8 mouse cellular contexts compared by ENCODE assay signal in genomic region chr9:108832390-108833108, GRCm38 (mm10). TPM values are rescaled to one million over a fixed set of nuclear protein-coding genes. Genes with fewer than 3 reads are reported as not detected.
DNase-seq lines count a peak whose midpoint lies in the region; ATAC-seq and TF ChIP-seq lines count a peak whose summit lies in the region.

No protein-coding gene starts in this region.

- H3K9ac ChIP-seq in forebrain, postnatal 0 days = peak overlapping the region; percentile 28; the same call in 1 of the 2 replicates
- no peak overlapping the region for H3K9ac ChIP-seq in lung, embryonic 15.5 days

- peak; percentile 97 for DNase-seq in ES-CJ7 (ENCODE audit: low read depth, low spot score)
- peak; percentile 76 to 84 for DNase-seq in cerebellum, adult 2 months
- peak; percentile 81 for DNase-seq in forebrain, postnatal 0 days
- DNase-seq in heart, postnatal 4 days = peak; percentile 88
- peak; percentile 63 to 72 for DNase-seq in layer of hippocampus, adult 8-10 months (ENCODE audit: low spot score in 2 of 2)
- DNase-seq in testis, postnatal 14 days (ENCODE audit: low spot score) = peak; percentile 91

- peaks cover 86% of the 10 kb centered on the region for H3K36me3 ChIP-seq in forebrain, postnatal 0 days (ENCODE audit: insufficient read depth)
- no peaks in the 10 kb centered on the region for H3K36me3 ChIP-seq in lung, embryonic 15.5 days

- no peak for TF ChIP-seq POLR2A in cerebellum, adult 2 months (IDR thresholded peaks at IDR 0.05; ENCODE audit: borderline replicate concordance, insufficient read depth, low read length)

- H3K4me1 ChIP-seq in cerebellum, adult 2 months (ENCODE audit: control insufficient read depth, insufficient read depth, low read length) = peaks cover 43% of the 10 kb centered on the region
- peaks cover 27% of the 10 kb centered on the region for H3K4me1 ChIP-seq in forebrain, postnatal 0 days (ENCODE audit: insufficient read depth)
- peaks cover 13% of the 10 kb centered on the region for H3K4me1 ChIP-seq in lung, embryonic 15.5 days

- no peak overlapping the region for H3K27ac ChIP-seq in cerebellum, adult 2 months (ENCODE audit: insufficient read depth, low read length)
- no peak overlapping the region for H3K27ac ChIP-seq in forebrain, postnatal 0 days (ENCODE audit: low read depth, low read length)
- H3K27ac ChIP-seq in lung, embryonic 15.5 days = no peak overlapping the region

- no peak overlapping the region for H3K4me3 ChIP-seq in cerebellum, adult 2 months (replicated peaks; ENCODE audit: insufficient read depth, low read depth, low read length)
- peak overlapping the region; percentile 28 for H3K4me3 ChIP-seq in forebrain, postnatal 0 days (ENCODE audit: low read depth, low read length)
- H3K4me3 ChIP-seq in lung, embryonic 15.5 days = peak overlapping the region; percentile 43

- peak overlapping the region; percentile 53 for H3K4me2 ChIP-seq in forebrain, postnatal 0 days (ENCODE audit: low read depth)
- H3K4me2 ChIP-seq in lung, embryonic 15.5 days = peak overlapping the region; percentile 87

- 24% methylated on average over 46 of the region's 46 CpGs for WGBS in cerebellum, adult 2 months
- 8% methylated on average over 46 of the region's 46 CpGs for WGBS in forebrain, postnatal 0 days
- WGBS in lung, embryonic 15.5 days = 5% methylated on average over 33 of the region's 46 CpGs

- no peaks in the 10 kb centered on the region for H3K27me3 ChIP-seq in cerebellum, adult 2 months (ENCODE audit: control insufficient read depth, insufficient read depth, low read length)
- no peaks in the 10 kb centered on the region for H3K27me3 ChIP-seq in forebrain, postnatal 0 days (ENCODE audit: insufficient read depth, low read length)
- H3K27me3 ChIP-seq in lung, embryonic 15.5 days = peaks cover 66% of the 10 kb centered on the region

- TF ChIP-seq CTCF in cerebellum, adult 2 months (IDR thresholded peaks at IDR 0.05; ENCODE audit: borderline replicate concordance, insufficient read depth, low read depth, low read length) = no peak
- TF ChIP-seq CTCF in forebrain, postnatal 0 days (IDR thresholded peaks at IDR 0.05; ENCODE audit: low read depth) = no peak

- peak; percentile 94 for ATAC-seq in forebrain, postnatal 0 days
- ATAC-seq in lung, embryonic 15.5 days (ENCODE audit: borderline replicate concordance, extremely low read depth, low FRiP score, low TSS enrichment) = peak; percentile 99
- ATAC-seq in neutrophil, adult 5-6 weeks (ENCODE audit: extremely low read depth, insufficient number of reproducible peaks, low FRiP score, poor library complexity, severe bottlenecking) = peak; percentile 90

- H3K9me3 ChIP-seq in forebrain, postnatal 0 days (ENCODE audit: low read length) = no peaks in the 10 kb centered on the region
- H3K9me3 ChIP-seq in lung, embryonic 15.5 days = no peaks in the 10 kb centered on the region

RNA-seq across cellular contexts. Expression of gene Celsr3, which starts 6.4 kb away (rescaled TPM):
- polyA plus RNA-seq in cerebellum, adult 2 months (2012; rRNA removed) = 77.1 and 88.3 TPM in 2 replicates
- 43.0 and 52.2 TPM in 2 replicates for total RNA-seq in forebrain, postnatal 0 days (2014; rRNA removed)
- polyA plus RNA-seq in forebrain, postnatal 0 days (2015; fragmentation: Nextera tagmentation; extraction: Ambion mirVana) = 3.9 and 6.8 TPM in 2 replicates
- total RNA-seq in heart, postnatal 4 days (2021) = under 1 TPM; 0.07 TPM
- total RNA-seq in layer of hippocampus, adult 8-10 months (2022) = 10 to 100 TPM; 52.5 to 77.9 (median 69.6) TPM
- 0.14 and 0.15 TPM in 2 replicates for polyA plus RNA-seq in lung, embryonic 15.5 days (2015; fragmentation: Nextera tagmentation; extraction: Ambion mirVana)
- 2.1 and 2.5 TPM in 2 replicates for total RNA-seq in neutrophil, adult 5-6 weeks (2017)

RNA-seq across cellular contexts. Expression of gene Slc26a6, which starts 20.5 kb away (rescaled TPM):
- polyA plus RNA-seq in cerebellum, adult 2 months (2012; rRNA removed) = 22.6 and 28.2 TPM in 2 replicates
- 19.4 and 29.6 TPM in 2 replicates for total RNA-seq in forebrain, postnatal 0 days (2014; rRNA removed)
- polyA plus RNA-seq in forebrain, postnatal 0 days (2015; fragmentation: Nextera tagmentation; extraction: Ambion mirVana) = 15.9 and 18.0 TPM in 2 replicates
- 10 to 100 TPM in 1 of 2 experiments, 1 to 10 TPM in 1; 8.4 to 10.1 TPM for total RNA-seq in heart, postnatal 4 days (2021)
- total RNA-seq in layer of hippocampus, adult 8-10 months (2022) = 10 to 100 TPM; 17.0 to 22.2 (median 20.2) TPM
- polyA plus RNA-seq in lung, embryonic 15.5 days (2015; fragmentation: Nextera tagmentation; extraction: Ambion mirVana) = 7.8 and 10.4 TPM in 2 replicates
- 2.4 and 8.5 TPM in 2 replicates for total RNA-seq in neutrophil, adult 5-6 weeks (2017)

RNA-seq across cellular contexts. Expression of gene Nckipsd, which starts 24.4 kb away (rescaled TPM):
- polyA plus RNA-seq in cerebellum, adult 2 months (2012; rRNA removed) = 73.9 and 76.9 TPM in 2 replicates
- total RNA-seq in forebrain, postnatal 0 days (2014; rRNA removed) = 27.4 and 27.6 TPM in 2 replicates
- 18.6 and 24.5 TPM in 2 replicates for polyA plus RNA-seq in forebrain, postnatal 0 days (2015; fragmentation: Nextera tagmentation; extraction: Ambion mirVana)
- 1 to 10 TPM; 8.1 to 8.2 TPM for total RNA-seq in heart, postnatal 4 days (2021)
- total RNA-seq in layer of hippocampus, adult 8-10 months (2022) = 10 to 100 TPM; 70.0 to 74.4 (median 73.5) TPM
- polyA plus RNA-seq in lung, embryonic 15.5 days (2015; fragmentation: Nextera tagmentation; extraction: Ambion mirVana) = 15.3 and 16.6 TPM in 2 replicates
- 9.7 and 11.3 TPM in 2 replicates for total RNA-seq in neutrophil, adult 5-6 weeks (2017)

RNA-seq across cellular contexts. Expression of gene Ip6k2, which starts 49.0 kb away (rescaled TPM):
- 162 and 168 TPM in 2 replicates for polyA plus RNA-seq in cerebellum, adult 2 months (2012; rRNA removed)
- 136 and 140 TPM in 2 replicates for total RNA-seq in forebrain, postnatal 0 days (2014; rRNA removed)
- 218 and 226 TPM in 2 replicates for polyA plus RNA-seq in forebrain, postnatal 0 days (2015; fragmentation: Nextera tagmentation; extraction: Ambion mirVana)
- 10 to 100 TPM; 43.7 to 48.5 TPM for total RNA-seq in heart, postnatal 4 days (2021)
- 100 to 1,000 TPM; 195 to 221 (median 213) TPM for total RNA-seq in layer of hippocampus, adult 8-10 months (2022)
- 72.5 and 74.7 TPM in 2 replicates for polyA plus RNA-seq in lung, embryonic 15.5 days (2015; fragmentation: Nextera tagmentation; extraction: Ambion mirVana)
- total RNA-seq in neutrophil, adult 5-6 weeks (2017) = 70.6 and 87.9 TPM in 2 replicates

Comparison
In these comparisons a context has a peak if more than half of its experiments do, and no peak if none do; other contexts are left out.
1. RNA of gene Celsr3, which starts 6.4 kb away (total RNA-seq): 52.5 to 77.9 TPM in layer of hippocampus, adult 8-10 months and 43.0 to 52.2 TPM in forebrain, postnatal 0 days; 2.1 to 2.5 TPM in neutrophil, adult 5-6 weeks and 0.07 TPM in heart, postnatal 4 days; every median in the first group is over 10 times any median in the second.
2. Peak in every context shown above with its lines, with median percentiles within 50 percentile points of each other: DNase-seq and ATAC-seq.